Mouse (Mus musculus): ENCODE measurements around the gene Ccdc36.

Gene Ccdc36

DNA sequence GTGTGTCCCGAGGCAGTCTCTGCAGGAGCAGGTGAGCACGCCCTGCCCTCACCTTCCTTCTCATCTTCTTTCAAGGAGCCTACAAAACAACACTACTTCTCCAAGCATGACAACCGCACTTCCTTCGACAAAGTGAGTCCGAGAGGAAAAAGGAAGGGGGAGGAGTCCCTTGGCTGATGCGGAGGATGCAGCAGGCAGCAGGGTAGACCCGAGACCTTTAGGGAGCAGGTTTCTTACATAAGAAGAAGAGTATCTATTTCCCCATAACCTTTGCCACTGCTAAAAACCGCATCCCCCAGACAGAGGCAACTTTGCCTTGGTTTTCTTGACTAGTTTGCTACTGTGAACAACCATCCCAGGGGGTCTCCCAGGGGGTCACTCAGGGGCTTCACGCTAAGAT lies 16.8 kb upstream of the Ccdc36 start:
- 83% methylated on average over 9 of the region's 9 CpGs for WGBS

DNA sequence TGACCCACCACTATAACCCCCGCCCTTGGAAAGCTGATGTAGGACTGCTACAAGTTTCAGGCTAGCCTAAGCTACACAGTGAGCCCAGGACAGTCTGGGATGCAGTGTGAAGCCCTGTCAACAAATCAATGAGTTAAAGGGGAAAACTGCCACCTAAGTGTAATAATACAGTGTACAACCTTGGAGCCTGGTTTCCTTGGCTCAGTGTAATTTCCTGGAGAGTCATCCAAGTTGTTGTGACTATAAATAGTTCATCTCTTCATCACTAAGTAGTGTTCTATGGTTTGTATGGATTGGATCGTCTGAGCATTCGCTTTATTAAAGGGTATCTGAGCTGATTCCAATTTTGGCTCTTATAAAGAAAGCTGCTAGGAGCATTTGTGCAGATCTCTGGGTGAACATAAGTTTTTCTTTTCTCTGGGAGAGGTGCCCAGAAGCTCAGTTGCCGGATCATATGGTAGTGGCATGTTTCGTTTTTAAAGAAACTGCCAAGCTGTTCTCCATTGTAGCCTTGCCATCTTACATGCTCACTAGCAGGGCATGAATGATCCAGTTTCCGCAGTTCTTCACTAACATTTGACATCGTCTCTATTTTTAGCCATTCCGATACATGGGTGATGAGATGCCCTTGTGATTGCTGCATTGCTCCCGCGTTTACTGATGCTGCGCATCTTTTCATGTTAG lies 13.1 kb upstream of the Ccdc36 start:
- 34% methylated on average over 11 of the region's 11 CpGs for WGBS

DNA sequence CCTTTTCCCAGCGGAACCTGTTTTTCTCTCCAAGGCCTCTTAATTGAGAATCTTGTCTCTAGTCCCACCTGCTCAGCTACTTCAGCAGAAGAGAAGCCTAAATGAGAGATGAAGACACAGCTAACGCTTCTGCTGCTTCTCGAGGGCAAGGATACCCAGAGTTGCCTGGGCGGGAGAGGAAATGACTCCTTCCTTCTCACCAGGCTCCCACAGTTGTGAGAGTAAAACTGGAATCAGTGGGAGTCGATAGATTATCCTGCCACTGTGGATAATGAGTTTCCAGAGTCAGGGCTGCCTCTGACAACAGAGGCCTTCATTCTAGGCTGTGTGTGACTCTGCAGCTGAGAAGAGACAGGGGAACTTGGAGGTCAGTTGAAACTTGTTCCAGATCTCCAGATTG lies 12.2 kb upstream of the Ccdc36 start:
- 32% methylated on average over 5 of the region's 5 CpGs for WGBS

DNA sequence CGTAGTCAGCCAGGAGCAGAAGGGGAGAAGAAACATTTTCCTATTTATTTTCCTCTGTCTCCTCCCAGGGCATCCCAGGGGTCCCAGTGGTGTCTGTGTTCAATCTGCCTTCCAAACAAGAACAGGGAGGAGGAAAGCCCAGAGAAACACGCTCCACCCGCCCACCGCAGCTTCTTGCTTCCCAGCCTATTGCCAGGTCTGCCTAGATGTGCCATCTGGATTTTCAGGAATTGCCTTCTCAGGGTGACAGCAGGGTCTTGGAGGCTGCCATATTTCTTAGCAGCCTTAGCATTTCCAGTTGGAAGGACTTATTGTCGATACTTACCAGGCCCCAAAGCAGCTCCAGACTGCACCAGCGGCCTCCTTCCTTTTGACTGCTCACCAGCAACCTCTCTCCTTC lies 10.9 kb upstream of the Ccdc36 start:
- 64% methylated on average over 6 of the region's 6 CpGs for WGBS

DNA sequence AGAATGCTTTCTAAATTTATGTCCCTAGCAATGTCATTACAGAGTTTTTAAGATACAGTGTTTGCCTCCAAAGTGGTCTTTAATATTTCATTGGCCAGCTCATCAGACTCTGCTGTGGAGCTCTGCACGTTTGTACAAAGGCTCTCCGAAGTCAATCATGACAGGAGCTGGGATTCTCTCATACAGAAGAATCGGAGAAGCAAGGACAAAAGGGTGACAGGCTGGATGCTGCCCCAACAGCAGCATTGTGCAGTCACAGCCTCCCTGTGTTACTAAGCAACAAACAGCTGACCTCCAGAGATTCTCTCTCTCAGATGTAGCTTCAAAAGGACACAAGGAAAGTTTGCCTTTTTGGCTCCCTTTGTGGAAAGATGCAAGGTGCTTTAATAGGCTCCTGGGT lies 7.9 kb upstream of the Ccdc36 start, which contains the start of gene BC048562:
Gene BC048562 (plus strand): TSS at position 301 of the 400 bp plus-strand sequence.
- WGBS = 79% methylated on average over 3 of the region's 3 CpGs

DNA sequence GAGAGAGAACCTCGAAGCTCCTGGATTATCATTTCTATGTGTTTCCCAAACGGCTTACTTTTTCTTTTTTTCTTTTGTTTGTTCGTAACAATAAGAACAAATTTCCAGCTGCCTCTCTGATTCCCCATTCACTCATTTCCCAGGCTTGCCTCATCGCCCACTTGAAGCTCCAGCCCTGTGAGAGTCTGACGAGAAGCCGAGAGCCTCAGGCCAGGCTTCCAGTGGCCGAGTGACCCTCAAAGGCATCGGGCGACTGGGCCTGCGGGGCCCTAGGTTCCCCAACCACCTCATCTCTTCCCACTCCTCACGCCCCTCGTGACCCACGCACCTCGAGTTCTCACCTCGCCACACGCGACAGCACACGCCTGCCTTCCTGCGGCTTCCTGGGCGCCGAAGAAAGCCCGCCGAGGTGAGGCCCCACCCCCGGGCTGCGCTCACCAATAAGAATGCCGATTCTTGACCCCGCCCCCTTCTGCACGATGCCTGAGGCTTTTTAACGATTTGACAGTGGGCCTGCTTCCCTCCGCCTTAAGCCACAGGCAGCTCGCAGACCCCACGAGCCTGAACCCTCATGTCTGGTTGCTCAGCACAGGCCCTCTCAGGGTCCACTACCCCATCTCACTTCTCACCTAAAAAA lies 3.3 kb upstream of the Ccdc36 start:
- WGBS = 60% methylated on average over 32 of the region's 32 CpGs

DNA sequence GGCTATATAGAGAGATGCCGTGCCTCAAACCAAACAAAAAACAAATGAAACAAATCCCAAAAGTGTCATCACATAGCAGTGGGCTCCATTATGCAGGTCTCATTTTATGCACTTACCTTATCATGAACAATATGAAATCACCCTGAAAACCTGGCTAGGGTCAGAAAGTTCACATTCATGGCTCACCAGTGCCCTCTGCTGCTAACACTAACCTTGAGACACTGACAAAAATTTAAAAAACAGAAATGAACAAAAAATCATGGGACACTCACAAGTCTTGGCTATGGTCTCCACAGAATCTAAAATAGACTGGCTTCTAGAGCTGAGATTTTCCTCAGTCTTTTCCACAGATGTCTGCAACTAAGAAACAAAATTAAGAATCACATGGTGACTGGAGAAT lies 16.1 kb downstream of the Ccdc36 start:
- 73% methylated on average over 1 of the region's 1 CpGs for WGBS

DNA sequence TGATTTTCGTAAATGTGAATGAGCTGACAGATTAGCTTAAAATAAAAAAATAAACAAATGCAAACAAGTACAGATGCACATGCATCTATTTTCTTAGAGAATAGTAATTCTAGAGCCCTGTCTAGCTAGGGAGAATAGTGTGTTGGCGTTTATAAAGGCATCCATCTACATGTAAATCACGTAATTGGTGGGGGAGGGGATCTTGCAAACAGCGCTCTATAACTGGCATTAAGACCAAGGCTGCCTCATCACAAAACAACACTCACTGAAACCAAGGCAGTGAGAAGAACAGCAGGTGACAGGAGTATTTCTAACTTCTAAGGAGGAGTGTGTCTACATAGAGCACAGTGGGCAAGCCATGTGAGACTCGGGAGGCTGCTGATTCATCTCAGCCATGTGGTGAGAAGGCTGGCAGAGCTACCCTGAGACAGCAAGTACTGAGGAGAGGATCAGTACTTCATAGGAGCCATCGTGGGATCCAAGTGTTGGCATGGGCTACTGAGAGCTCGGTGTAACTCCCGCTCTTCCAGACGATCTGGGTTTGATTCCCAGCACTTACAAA lies 16.8 kb downstream of the Ccdc36 start:
- 42% methylated on average over 9 of the region's 9 CpGs for WGBS

DNA sequence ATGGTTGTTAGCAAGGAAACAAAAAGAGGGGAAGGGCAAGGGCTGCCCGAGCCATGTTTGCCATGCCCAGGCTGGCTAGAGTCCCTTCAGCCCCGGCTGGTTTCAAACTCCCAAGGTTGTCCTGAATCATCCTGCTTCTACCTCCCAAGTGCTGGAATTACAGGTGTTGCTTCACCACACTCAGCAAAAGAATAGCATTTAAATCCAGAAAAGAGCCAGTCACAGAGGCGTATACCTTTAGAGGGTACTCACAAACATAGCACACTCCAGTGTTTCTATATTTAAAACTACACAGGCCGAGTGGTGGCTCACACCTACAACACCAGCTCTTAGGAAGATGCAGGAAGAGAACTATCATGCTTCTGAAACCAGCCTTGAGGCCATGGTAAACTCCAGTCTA lies 18.7 kb downstream of the Ccdc36 start:
- WGBS = 77% methylated on average over 4 of the region's 4 CpGs

DNA sequence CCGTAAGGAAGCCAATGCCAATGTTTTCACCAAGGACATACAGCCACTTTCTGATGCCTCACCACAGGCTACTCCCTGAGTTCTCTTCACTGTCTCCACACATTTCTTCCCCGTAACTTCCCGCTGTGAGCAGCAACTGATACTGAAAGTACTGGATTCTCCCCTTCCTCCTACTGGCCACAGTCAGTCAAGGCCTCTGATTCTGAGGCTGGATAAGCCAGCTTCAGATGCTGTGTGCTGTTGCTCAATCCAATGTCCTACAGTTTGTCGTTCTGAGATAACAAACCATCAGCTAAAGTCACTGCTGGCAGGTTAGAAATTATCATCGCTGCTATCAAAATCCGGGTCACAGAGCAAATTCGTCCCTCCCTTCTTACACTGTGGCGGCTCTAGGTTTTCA lies 23.8 kb downstream of the Ccdc36 start:
- WGBS = 84% methylated on average over 8 of the region's 8 CpGs

DNA sequence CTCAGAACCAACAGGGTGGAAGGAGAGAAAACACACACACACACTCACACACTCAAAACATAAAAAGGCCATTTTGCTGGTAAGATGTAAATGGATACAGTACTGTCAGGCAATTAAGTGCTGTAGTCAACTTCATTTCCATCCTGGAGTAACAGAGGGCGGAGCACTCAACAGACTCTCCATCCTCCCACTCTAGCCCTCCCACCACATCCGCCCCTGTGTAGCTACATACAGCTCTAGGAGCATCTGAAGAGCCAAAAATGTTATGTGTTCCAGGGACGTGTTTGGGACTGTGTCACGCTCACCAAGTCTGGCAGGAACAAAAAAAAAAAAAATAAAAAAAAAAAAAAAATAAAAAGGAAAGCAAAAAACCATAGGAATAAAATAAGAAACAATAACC lies 25.2 kb downstream of the Ccdc36 start:
- 52% methylated on average over 4 of the region's 4 CpGs for WGBS

DNA sequence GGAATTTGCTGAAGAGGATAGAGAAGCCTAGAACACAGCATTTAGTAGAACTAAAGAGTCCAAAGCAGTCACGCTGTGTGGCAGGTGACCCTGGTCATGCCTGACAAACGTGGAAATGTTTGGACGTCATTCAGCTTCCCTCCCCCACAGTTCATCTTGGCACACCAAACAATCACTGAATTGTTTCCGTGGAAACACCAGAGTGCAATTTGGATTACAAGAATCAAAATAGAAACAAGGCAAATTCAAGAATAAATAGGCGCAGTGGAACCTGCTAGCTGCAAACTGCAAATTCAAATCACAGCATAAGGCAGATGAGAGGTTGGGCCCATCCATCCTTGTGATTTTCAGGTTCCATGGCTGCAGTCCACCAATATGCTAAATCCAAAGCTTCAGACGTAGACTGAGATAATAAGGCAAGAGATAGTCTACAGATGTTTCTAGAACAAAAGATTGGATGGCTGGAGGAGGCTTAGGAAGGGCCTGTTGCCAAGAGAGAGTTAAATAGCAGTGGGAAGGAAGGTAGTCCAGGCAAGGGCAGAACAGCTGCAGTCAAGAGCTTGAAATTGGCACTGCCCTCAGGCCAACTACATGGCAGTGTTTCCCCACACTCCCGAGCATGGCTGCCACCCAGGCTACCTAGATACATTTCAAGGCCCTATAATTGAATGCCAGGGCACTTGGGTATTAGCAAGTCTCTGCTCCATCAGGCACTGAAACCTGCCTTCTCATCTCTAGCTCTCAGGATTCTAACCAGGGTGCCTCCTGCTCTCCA lies 26.9 kb downstream of the Ccdc36 start:
- 29% methylated on average over 7 of the region's 7 CpGs for WGBS

DNA sequence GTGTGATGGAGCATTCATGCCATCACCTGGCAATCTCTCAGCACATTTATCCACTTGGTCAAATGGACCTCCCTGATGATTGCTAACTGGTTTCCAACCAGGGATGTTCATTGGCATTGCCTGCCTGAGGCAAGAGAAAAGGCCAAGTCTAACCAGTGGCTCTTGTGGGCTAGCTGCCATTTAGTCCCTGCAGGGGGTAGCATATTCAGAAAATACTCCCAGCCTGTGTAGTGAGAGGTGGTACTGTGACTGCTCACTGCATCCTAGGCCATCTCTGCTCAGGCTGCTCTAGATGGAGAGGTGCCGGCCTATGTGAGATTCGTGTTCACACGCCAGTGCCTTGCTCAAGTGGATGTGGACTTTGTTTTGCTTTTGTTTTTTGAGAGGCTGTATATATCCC lies 30.0 kb downstream of the Ccdc36 start:
- 99% methylated on average over 3 of the region's 3 CpGs for WGBS

DNA sequence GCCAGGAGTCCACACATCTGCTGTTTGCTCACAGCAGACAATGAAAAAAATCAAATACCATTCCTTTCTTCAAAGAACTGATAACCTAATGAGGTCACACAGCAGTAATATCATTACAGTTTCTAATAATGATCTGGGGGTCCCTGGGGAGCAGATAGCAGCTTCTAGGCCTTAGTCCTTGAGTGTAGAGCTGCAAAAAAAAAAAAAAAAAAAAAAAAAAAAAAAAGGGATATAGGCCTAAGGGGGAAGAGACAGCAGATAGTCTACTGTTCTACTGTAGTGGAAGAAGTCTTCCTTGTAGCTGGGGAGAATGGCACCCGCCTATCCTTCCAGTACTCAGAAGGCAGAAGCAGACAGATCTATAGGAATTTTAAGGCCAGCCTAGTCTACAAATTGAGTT lies 32.9 kb downstream of the Ccdc36 start:
- 100% methylated on average over 1 of the region's 1 CpGs for WGBS

DNA sequence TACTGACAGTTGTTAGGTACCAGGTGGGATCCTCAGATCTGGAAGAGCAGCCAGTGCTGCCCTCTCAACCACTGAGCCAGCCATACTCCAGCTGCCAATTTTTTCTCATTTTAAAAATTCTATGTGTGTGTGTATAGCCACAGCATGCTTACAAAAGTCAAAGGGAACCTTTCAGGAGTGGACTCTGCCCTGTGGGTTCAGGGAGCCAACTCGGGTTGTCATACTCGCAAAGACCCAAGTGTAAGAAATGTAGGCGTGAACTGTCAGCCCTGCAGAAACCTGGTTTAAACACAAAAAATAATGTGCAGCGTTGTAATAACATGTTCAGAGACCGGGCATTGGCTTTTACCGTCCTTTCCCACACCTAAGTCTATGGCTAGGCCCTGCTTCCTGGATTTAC lies 34.1 kb downstream of the Ccdc36 start:
- 95% methylated on average over 6 of the region's 6 CpGs for WGBS

DNA sequence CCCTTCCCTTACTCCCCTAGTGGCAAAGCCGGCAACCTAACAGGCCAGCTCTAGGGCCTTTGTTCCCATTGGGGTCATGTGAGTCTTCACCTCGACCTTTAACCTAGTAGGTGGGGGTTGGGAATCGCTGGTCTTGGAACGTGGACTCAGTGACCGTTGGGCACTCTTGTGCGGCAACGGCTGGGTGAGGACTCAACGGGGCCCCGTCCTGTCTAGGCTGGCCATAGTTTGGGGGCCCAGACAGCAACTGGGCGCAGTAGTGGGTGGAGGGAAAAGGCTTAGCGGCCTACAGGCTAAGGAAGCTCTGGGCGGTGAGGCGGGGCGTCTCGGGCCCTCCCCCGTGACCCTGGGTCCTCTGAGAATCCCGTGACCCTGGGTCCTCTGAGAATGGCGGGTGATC lies 35.6 kb downstream of the Ccdc36 start, which contains the start of gene 1700102P08Rik:
Gene 1700102P08Rik (plus strand): TSS at position 130 of the 400 bp plus-strand sequence.
- 71% methylated on average over 18 of the region's 18 CpGs for WGBS

DNA sequence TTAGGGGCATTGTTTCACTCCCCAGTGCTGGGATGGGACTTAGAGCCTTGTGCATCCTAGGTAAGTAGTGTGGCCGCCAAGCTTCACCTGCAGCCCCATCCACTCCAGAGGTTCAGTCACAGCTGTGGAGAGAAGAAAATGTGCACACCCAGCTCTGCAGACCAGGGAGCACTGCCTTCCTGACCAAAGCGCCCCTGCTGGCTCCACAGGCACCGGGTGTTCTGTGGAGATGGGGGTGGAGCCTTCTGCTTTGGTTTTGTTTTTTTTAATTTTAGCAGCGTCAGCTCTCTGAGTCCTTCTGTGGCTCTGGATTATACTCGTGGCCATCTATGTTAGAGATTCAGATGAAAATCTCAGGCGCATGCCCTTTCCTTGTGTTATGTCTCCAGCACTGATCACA lies 39.1 kb downstream of the Ccdc36 start:
- WGBS = 50% methylated on average over 6 of the region's 6 CpGs

DNA sequence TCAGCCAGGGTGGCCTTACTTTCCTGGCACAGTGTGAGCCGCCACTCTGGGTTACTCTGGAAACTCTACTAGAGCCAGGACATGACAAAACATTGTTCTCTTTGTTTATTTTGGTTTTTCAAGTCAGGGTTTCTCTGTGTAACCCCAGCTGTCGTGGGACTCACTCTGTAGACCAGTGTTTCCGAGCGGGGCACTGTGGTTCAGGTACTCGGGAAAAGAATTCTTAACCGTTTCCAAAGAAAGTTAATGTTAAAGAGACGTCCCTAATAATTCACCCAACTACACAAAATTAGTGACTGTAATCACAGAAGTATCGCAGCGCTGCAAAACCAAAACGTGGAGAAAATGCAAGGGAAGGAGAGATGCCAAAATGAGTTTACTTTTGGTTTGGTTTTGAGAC lies 39.7 kb downstream of the Ccdc36 start:
- WGBS = 69% methylated on average over 10 of the region's 10 CpGs

DNA sequence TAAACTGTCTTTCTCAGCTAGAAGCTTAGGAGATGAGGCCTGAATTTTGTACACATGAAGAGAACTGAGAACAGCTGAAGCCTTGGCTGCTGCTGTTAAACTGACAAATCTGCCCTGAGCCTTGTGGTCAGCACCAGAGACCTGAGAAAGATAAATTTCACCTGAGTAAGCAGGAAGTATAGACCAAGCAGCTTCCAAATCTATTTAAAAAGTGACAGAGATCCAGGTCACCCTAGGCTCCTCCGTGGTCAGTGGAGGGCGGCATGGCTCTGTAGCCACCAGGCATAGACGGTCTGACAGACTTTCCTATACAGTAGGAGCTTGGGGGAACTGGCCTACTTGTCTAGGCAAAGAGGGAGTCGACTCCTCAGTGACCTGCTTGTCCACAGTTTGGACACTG lies 41.5 kb downstream of the Ccdc36 start:
- WGBS = 87% methylated on average over 4 of the region's 4 CpGs

DNA sequence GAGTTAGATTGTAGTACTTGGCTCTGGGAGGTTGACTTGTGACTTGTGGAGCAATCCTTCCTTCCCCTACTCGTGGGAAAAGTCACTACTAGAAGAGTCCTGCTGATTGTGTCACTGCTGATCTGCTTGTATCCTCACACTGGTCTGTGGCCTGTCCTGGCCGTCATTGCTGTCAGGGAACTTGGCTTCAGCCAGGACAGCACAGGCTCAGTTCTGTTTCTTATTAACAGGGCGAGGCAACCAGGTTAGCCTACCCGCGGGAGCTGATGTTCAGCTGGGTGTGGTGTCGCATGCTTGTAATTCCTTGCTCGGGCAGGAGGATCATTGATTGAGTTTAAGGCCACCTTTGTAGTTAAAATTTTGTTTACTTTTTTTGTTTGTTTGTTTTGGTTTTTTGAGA lies 43.3 kb downstream of the Ccdc36 start:
- WGBS = 83% methylated on average over 7 of the region's 7 CpGs

DNA sequence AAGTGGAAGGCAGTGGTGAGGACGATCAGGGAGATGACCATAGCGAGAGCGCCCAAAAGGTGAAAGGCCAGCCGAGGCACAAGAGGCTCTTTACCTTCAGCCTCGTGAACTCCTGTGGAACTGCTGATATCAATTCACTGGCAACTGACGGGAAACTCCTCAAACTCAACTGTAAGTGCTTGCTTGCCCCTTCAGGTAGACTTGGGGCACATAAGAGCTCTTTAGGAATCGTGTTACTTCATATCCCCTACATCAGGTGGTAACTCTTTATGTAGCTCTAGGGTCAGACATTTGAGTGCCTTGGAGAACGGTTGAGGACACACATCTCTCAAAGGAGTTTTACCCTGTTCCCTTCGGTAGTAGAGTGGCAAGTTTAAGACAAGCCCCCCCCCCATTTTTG lies 46.9 kb downstream of the Ccdc36 start:
- 97% methylated on average over 9 of the region's 9 CpGs for whole genome bisulfite sequencing

DNA sequence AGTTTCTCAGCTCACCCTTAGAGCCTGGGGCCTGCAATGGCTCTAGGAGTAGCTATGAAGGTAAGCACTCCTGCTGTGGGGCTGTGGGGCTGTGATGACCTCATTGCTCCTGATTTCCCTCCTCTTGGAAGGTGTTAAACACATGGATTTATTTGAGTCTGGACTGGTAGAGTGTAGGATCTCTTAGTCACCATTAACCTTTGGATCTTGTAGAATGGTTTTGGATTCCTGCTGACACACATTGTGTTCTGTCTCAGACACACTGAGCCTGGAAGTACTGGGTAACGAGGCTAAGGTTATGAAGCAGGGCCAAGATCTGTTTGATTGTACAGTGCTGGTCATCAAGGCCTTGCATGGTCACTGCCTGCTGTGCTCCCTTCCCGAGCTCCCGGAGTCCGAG lies 49.0 kb downstream of the Ccdc36 start:
- WGBS = 71% methylated on average over 4 of the region's 4 CpGs

DNA sequence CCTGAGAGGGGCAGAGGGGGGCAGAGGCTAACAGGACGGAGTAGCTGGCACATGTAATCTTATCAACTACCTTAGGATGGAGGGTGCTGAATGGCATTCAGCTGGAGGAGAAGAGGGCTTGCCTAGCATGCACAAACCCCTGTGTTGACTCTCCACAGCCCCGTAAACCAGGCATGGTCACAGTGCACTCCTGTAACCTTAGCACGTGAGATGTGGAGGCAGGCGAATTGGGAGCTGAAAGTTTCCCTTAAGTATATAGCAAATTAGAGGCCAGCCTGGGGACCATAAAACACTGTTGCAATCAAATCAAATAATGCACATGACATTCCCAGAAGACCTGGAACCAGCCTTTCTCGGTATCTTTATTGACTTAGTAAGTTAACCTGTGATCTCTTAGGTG lies 49.5 kb downstream of the Ccdc36 start:
- WGBS = 97% methylated on average over 5 of the region's 5 CpGs

Data from cerebral cortex, adult 2 months (tissue).